Mouse (Mus musculus) embryonic facial prominence, embryonic 15.5 days (tissue): ENCODE results near the gene Cdh15. TPM values are rescaled to one million over a fixed set of nuclear protein-coding genes. Genes with fewer than 3 reads are reported as not detected.

Experiments used
- ATAC-seq: fragments of 200-750 bp; cut with Nextera tagmentation; 2 replicates; pipeline ENCODE4 v1.8.0; 2017; ENCODE audit warnings: low read depth, moderate TSS enrichment; ENCODE audit not compliant: insufficient number of reproducible peaks, low FRiP score, low TSS enrichment
- H3K27ac ChIP-seq: fragments of 300-500 bp; sonication (generic); replicated peaks from 2 replicates; pipeline ENCODE4 v1.5.1; 2015; ENCODE audit warnings: mild to moderate bottlenecking, inconsistent platforms
- H3K27me3 ChIP-seq: fragments of 300-500 bp; sonication (generic); 2 replicates; pipeline ENCODE4 v1.6.1; 2015; ENCODE audit warnings: inconsistent platforms
- H3K36me3 ChIP-seq: fragments of 300-500 bp; sonication (generic); 2 replicates; pipeline ENCODE4 v1.6.1; 2015; ENCODE audit warnings: mild to moderate bottlenecking, inconsistent platforms
- H3K4me1 ChIP-seq: fragments of 300-500 bp; sonication (generic); 2 replicates; pipeline ENCODE4 v1.6.1; 2015; ENCODE audit warnings: inconsistent platforms
- H3K4me2 ChIP-seq: fragments of 300-500 bp; sonication (generic); replicated peaks from 2 replicates; pipeline ENCODE4 v1.6.1; 2015; ENCODE audit warnings: mild to moderate bottlenecking, inconsistent platforms
- H3K4me3 ChIP-seq: fragments of 300-500 bp; sonication (generic); replicated peaks from 2 replicates; pipeline ENCODE4 v1.5.1; 2015; ENCODE audit warnings: mild to moderate bottlenecking, inconsistent platforms
- H3K9ac ChIP-seq: fragments of 300-500 bp; sonication (generic); 2 replicates; pipeline ENCODE4 v1.6.1; 2015; ENCODE audit warnings: inconsistent platforms
- H3K9me3 ChIP-seq: fragments of 300-500 bp; sonication (generic); replicated peaks from 2 replicates; pipeline ENCODE4 v1.6.1; 2016; ENCODE audit warnings: inconsistent platforms
- WGBS: fragments of 180-500 bp; shearing (Covaris S2); methylation state at CpG from one replicate; pipeline ENCODE4 v1.1.7; 2015; 5-methylcytosine and 5-hydroxymethylcytosine counted together
- polyA plus RNA-seq: library from polyadenylated mRNA; unstranded; fragments of >200 nt; fragmentation: Nextera tagmentation; extraction: Ambion mirVana; gene quantifications from 2 replicates; pipeline ENCODE4 v1.2.1, GENCODE M21; 2015

Cdh15 gene
- polyA plus RNA-seq, 1 experiment from 2014 or later: 27.4 TPM

DNA sequence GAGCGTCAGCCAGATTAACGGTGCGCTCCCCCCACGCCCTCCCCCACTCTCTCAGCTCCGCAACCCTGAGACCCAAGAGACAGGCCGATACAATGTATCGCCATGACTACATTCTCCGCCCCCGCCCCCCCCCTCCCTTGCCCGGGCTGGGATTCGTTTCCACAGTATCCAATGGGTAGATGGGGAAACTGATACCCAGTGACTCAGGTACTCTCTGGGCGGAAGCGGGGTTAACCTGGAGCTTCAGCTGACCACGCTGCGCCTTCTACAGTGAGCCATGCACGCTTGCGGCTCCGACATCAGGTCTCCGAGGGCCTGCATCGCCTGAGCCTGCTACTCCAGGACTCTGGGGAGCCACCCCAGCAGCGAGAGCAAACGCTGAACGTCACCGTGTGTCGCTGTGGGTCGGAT is 17.0 kb downstream of the Cdh15 start:
- Histone ChIP-seq H3K4me3 (peak overlapping the region; percentile 17; the same call in 1 of the 2 replicates), H3K9ac (no peak overlapping the region)

DNA sequence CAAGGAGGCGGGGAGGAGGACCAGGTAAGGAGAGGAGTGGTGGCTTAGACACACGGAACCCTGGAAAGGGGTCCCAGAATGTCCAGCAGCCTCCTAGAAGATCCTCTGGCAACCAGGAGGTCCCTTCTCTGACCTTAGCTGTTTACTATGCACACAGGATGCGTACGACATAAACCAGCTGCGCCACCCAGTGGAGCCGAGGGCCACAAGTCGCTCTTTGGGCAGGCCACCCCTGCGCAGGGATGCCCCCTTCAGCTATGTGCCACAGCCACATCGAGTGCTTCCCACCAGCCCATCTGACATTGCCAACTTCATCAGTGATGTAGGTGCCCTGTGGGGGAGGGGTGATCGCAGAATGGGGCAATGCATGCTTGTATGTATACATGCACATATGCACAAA is 17.7 kb downstream of the Cdh15 start:
- Histone ChIP-seq H3K9me3 (peaks cover 13% of the 10 kb centered on the region; the same call in 1 of the 2 replicates), H3K9ac (no peak overlapping the region), H3K4me3 (peak overlapping the region; percentile 17; the same call in 1 of the 2 replicates), H3K36me3 (no peaks in the 10 kb centered on the region), H3K4me1 (peaks cover 12% of the 10 kb centered on the region), H3K27ac (no peak overlapping the region), H3K27me3 (no peaks in the 10 kb centered on the region), H3K4me2 (peak overlapping the region; percentile 44)
- WGBS: 57% methylated on average over 10 of the region's 10 CpGs
- no peak for ATAC-seq

More for the DNA sequence above, 17.0 kb downstream of the Cdh15 start:
- Histone ChIP-seq H3K4me1 (0 out of 2 replicates have a peak, but pooled peaks cover 8% of the 10 kb centered on the region), H3K4me2 (peak overlapping the region; percentile 44), H3K36me3 (no peaks in the 10 kb centered on the region), H3K9me3 (peaks cover 13% of the 10 kb centered on the region; the same call in 1 of the 2 replicates), H3K27me3 (no peaks in the 10 kb centered on the region), H3K27ac (no peak overlapping the region)
- ATAC-seq: no peak
- WGBS: 54% methylated on average over 26 of the region's 26 CpGs

DNA sequence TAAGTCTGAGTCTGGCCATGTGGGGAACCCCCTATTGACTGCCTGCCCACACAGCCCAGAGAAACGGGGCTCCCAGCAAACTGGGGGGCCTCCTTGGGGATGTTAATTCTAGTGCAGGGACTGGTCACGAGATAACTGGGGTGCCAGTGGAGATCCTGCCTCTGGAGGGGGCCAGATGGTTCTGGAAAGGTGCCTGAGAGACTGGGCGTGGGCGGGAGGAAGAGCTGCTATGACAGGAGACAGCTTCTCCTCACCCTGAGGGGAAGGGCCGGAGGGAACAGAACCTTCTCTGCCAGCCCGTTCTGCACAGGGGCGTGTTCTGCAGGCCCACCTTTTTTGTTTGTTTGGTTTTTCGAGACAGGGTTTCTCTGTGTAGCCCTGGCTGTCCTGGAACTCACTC is 18.5 kb downstream of the Cdh15 start:
- H3K9ac ChIP-seq: no peak overlapping the region
- peaks cover 15% of the 10 kb centered on the region for H3K4me1 ChIP-seq
- WGBS: 80% methylated on average over 8 of the region's 8 CpGs
- no peaks in the 10 kb centered on the region for H3K36me3 ChIP-seq
- no peak for ATAC-seq
- peaks cover 13% of the 10 kb centered on the region; the same call in 1 of the 2 replicates for H3K9me3 ChIP-seq
- H3K27ac ChIP-seq: no peak overlapping the region
- H3K4me3 ChIP-seq: no peak overlapping the region
- no peaks in the 10 kb centered on the region for H3K27me3 ChIP-seq
- H3K4me2 ChIP-seq: no peak overlapping the region

DNA sequence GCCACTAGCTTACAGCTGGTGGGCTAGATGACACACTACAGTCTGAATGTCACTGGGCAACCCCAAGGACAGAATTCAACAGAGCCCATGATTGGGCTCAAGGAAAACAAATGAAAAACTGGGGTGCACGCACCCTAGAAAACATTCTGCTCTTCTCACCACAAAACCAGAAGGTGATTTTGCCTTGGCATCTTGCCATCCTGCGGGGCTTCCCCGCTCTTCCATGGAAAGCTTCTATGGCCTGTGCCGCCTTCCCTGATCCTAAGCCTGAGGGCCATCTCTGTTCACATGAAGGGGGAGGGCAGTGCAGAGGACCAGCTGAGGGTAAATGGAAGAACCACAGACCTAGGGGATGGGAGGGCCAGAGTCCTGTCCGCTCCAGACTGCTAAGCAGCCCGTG is 20.2 kb downstream of the Cdh15 start:
- H3K4me2 ChIP-seq: no peak overlapping the region
- H3K36me3 ChIP-seq: no peaks in the 10 kb centered on the region
- no peak overlapping the region for H3K27ac ChIP-seq
- H3K4me1 ChIP-seq: peaks cover 15% of the 10 kb centered on the region
- no peak overlapping the region for H3K4me3 ChIP-seq
- no peak for ATAC-seq
- H3K27me3 ChIP-seq: no peaks in the 10 kb centered on the region
- 83% methylated on average over 6 of the region's 6 CpGs for WGBS
- peaks cover 13% of the 10 kb centered on the region; the same call in 1 of the 2 replicates for H3K9me3 ChIP-seq
- no peak overlapping the region for H3K9ac ChIP-seq

DNA sequence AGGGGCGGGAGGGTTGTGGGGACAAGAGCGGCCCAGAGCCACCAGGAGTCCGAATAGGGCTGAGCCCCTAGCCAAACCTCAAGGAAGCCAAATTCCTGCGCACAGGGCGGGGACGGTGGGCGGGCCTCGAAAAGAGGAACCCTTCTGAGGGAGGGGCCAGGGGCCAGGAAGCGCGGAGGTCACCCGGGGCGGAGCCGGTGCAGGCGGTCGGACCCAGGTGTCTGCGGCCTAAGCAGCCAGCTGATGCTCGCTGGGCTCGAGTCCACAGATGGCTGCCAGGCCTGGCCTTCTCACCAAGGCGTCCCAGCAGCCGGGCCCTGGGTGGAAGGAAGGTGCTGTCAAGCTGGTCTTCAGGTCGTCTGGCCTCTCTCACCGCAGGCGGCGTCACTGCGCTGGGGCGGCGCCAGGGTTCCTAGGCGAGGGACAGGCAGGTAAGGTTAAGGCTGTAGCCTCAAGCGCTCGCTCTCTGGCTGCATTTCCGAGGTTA is 22.7 kb downstream of the Cdh15 start:
- Histone ChIP-seq H3K27me3 (no peaks in the 10 kb centered on the region), H3K9ac (no peak overlapping the region), H3K9me3 (peaks cover 8% of the 10 kb centered on the region; the same call in 1 of the 2 replicates), H3K4me3 (peak overlapping the region; percentile 27), H3K36me3 (no peaks in the 10 kb centered on the region), H3K4me1 (peaks cover 12% of the 10 kb centered on the region), H3K27ac (no peak overlapping the region), H3K4me2 (peak overlapping the region; percentile 47)
- WGBS: 17% methylated on average over 31 of the region's 31 CpGs
- no peak for ATAC-seq

DNA sequence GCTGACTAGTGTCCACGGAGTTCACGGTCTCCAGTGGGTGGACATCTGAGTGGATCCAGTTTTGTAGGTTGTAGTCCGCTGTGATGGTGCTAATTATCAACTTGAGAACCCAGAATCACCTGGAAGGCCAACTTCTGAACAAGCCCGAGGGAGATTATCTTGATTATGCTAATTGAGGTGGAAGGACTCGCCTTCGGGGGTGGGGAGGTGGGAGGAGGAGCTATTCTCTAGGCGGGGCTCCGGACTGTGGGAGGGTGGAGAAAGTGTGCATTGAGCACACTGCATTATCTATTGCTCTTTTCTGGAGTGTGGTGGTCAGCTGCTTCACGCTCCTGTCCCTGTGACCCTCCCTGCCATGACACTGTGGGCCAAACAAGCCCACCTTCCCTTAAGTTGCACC is 23.9 kb downstream of the Cdh15 start:
- no peak for ATAC-seq
- H3K4me1 ChIP-seq: peaks cover 12% of the 10 kb centered on the region
- no peak overlapping the region for H3K4me2 ChIP-seq
- H3K27ac ChIP-seq: no peak overlapping the region
- WGBS: 59% methylated on average over 9 of the region's 9 CpGs
- no peak overlapping the region for H3K4me3 ChIP-seq
- no peaks in the 10 kb centered on the region for H3K36me3 ChIP-seq
- no peak overlapping the region for H3K9ac ChIP-seq
- no peaks in the 10 kb centered on the region for H3K9me3 ChIP-seq
- no peaks in the 10 kb centered on the region for H3K27me3 ChIP-seq

DNA sequence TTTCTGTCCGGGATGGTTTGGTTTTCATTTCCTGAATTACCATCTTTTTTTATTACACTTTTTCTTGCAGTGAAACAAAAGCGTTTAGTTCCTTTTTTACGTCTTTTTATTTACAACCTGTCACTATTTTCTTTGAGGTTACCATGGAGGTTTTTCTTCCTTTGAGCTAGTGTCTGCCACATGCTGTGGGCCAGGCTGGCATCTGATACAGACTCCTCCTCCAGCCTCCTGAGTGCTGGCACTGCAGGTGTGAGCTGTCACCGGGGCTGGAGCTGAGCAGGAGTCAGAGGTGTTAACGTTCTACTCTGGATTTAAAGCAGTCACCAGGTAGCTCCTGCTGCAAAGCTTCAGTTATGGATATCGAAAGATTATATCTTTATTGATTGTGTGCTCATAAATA is 25.4 kb downstream of the Cdh15 start:
- Histone ChIP-seq H3K27ac (no peak overlapping the region), H3K36me3 (no peaks in the 10 kb centered on the region), H3K27me3 (no peaks in the 10 kb centered on the region), H3K9ac (no peak overlapping the region), H3K4me1 (peaks cover 12% of the 10 kb centered on the region), H3K4me2 (no peak overlapping the region), H3K4me3 (no peak overlapping the region), H3K9me3 (no peaks in the 10 kb centered on the region)
- 56% methylated on average over 6 of the region's 6 CpGs for WGBS
- ATAC-seq: no peak

DNA sequence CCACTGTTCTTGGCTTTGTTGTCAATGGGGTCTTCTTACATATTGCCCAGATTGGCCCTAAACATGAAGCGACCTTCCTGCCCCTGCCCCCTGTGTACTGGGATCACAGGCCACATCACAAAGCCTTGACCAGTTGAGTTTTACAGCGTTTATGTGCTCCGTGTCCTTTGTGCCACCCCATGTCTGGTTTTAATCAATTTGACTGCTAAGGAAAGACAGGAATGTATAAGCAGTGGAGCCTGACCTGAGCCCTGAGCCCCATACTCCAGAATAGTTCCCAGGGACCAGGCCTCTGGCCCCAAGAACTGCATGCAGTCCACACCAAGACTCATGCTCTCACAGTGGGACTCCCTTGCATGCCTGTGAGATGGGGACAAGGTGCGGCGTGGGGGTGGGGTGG is 27.4 kb downstream of the Cdh15 start:
- no peak overlapping the region for H3K4me3 ChIP-seq
- no peak overlapping the region for H3K27ac ChIP-seq
- no peaks in the 10 kb centered on the region for H3K9me3 ChIP-seq
- H3K4me2 ChIP-seq: no peak overlapping the region
- peaks cover 10% of the 10 kb centered on the region for H3K4me1 ChIP-seq
- no peaks in the 10 kb centered on the region for H3K36me3 ChIP-seq
- no peak for ATAC-seq
- no peaks in the 10 kb centered on the region for H3K27me3 ChIP-seq
- H3K9ac ChIP-seq: no peak overlapping the region
- 53% methylated on average over 5 of the region's 5 CpGs for WGBS

DNA sequence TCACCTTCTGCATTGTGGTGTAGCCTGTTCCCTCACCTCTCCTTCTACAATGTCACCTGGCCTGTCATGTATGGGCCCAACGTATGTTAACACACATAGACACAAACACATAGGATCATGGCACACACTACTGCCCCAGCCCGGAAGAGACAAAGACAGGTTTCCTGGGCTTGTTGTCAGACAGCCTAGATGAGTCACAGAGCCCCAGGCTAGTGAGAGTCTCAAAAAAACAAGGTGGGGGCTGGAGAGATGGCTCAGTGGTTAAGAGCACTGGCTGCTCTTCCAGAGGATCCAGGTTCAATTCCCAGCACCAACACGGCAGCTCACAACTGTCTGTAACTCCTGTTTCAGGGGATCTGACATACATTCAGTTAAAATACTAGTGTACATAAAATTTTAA is 30.5 kb downstream of the Cdh15 start:
- no peaks in the 10 kb centered on the region for H3K9me3 ChIP-seq
- ATAC-seq: no peak
- H3K9ac ChIP-seq: no peak overlapping the region
- H3K4me1 ChIP-seq: peaks cover 5% of the 10 kb centered on the region; the same call in 1 of the 2 replicates
- 78% methylated on average over 3 of the region's 3 CpGs for WGBS
- peaks cover 20% of the 10 kb centered on the region for H3K36me3 ChIP-seq
- H3K27me3 ChIP-seq: no peaks in the 10 kb centered on the region
- H3K4me2 ChIP-seq: no peak overlapping the region
- no peak overlapping the region for H3K4me3 ChIP-seq
- no peak overlapping the region for H3K27ac ChIP-seq

DNA sequence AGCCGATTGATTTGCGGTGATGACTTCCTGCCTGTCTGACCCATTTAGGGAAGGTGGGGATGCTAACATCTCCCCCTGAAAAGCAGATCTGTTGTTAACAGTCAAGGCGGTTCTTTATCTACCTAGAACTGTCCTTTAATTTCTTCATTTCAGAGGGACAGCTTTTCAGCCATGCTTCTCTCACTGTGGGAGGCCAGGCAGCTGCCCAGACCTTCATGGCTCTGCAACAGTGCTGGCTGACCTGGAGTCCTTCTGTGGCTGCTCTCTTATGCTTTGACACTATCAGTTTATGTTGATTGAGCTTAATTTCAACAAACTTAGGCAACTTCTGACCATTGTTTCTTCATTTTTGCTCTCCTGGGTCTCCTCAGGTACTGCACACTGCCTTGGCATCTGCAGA is 32.5 kb downstream of the Cdh15 start:
- peaks cover 39% of the 10 kb centered on the region for H3K36me3 ChIP-seq
- peaks cover 2% of the 10 kb centered on the region; the same call in 1 of the 2 replicates for H3K4me1 ChIP-seq
- H3K27me3 ChIP-seq: no peaks in the 10 kb centered on the region
- H3K4me2 ChIP-seq: no peak overlapping the region
- no peaks in the 10 kb centered on the region for H3K9me3 ChIP-seq
- H3K4me3 ChIP-seq: no peak overlapping the region
- H3K27ac ChIP-seq: no peak overlapping the region
- ATAC-seq: no peak
- 41% methylated on average over 3 of the region's 3 CpGs for WGBS
- H3K9ac ChIP-seq: no peak overlapping the region

DNA sequence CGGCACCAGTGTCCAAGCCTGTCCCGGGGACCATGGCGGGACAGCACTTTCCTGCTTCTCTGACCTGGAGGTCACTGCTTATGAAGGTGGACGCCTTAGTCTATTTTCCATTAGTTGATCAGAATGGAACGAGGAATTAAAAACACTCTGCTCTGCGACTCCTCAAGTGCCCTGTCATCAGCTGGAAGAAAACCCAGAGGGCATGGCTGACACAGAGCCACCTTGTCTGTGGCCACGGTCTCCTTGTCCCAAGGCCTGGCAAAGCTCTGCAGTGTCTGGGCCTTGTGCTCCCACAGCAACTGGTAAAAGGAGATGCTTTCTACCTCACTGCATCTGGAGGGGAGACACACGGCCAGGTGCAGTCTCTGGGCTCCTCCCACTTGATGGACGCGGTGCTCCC is 35.9 kb downstream of the Cdh15 start:
- no peak overlapping the region for H3K9ac ChIP-seq
- no peaks in the 10 kb centered on the region for H3K4me1 ChIP-seq
- no peaks in the 10 kb centered on the region for H3K27me3 ChIP-seq
- H3K4me2 ChIP-seq: no peak overlapping the region
- no peak for ATAC-seq
- WGBS: 76% methylated on average over 10 of the region's 10 CpGs
- no peak overlapping the region for H3K27ac ChIP-seq
- no peak overlapping the region for H3K4me3 ChIP-seq
- no peaks in the 10 kb centered on the region for H3K9me3 ChIP-seq
- H3K36me3 ChIP-seq: peaks cover 73% of the 10 kb centered on the region

DNA sequence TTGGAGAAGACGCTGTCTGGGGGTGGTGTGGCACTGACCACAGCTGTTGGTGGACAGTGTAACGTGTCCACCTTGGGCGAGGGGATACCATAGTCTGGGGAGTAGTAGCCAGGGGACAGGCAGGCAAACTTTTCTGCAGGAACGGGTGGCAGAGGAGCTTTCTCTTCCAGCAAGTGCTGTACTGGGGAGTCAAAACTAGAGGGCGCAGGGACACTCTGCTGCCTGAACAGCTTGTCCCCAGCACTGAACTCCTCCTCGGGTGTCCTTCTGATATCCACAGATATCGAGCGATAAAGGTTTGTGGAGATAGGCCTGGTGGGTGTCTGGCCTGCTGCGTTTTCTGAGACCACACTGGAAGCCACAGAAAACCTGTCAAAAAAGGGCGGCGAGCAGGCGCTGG is 43.7 kb downstream of the Cdh15 start:
- Histone ChIP-seq H3K4me1 (no peaks in the 10 kb centered on the region), H3K36me3 (peaks cover 97% of the 10 kb centered on the region), H3K9ac (no peak overlapping the region), H3K4me3 (no peak overlapping the region), H3K27ac (no peak overlapping the region), H3K4me2 (no peak overlapping the region), H3K9me3 (no peaks in the 10 kb centered on the region), H3K27me3 (no peaks in the 10 kb centered on the region)
- 85% methylated on average over 12 of the region's 12 CpGs for WGBS
- ATAC-seq: no peak
